Mouse (Mus musculus): ENCODE results near the gene Tbcel.

- TF ChIP-seq CTCF (IDR thresholded peaks at IDR 0.05; ENCODE audit: control insufficient read depth, insufficient read depth, low read length), result peak; percentile 76
- TF ChIP-seq POLR2A (IDR thresholded peaks at IDR 0.05; ENCODE audit: borderline replicate concordance, control insufficient read depth, low read depth, low read length), result no peak
Observed at GRCm38 (mm10) chr9:42550116-42550515, 42.5 kb upstream of the Tbcel start.
